Mouse (Mus musculus) thymus, adult 2 months (tissue): ENCODE measurements around the gene Rps6ka2.

Source experiments
- CTCF ChIP-seq: fragments of 200-500 bp; IDR thresholded peaks from 2 replicates; pipeline ENCODE4 v1.5.1; 2012; ENCODE audit warnings: mild to moderate bottlenecking, control low read depth, low read length, moderate library complexity, borderline replicate concordance; ENCODE audit not compliant: control insufficient read depth, poor library complexity, insufficient read depth; ENCODE audit errors: extremely low read depth
- POLR2A ChIP-seq: fragments of 200-500 bp; IDR thresholded peaks from 2 replicates; pipeline ENCODE4 v1.6.1; 2012; ENCODE audit warnings: mild to moderate bottlenecking, low read length, control low read depth, moderate library complexity; ENCODE audit not compliant: control insufficient read depth, poor library complexity, insufficient read depth; ENCODE audit errors: extremely low read depth

DNA sequence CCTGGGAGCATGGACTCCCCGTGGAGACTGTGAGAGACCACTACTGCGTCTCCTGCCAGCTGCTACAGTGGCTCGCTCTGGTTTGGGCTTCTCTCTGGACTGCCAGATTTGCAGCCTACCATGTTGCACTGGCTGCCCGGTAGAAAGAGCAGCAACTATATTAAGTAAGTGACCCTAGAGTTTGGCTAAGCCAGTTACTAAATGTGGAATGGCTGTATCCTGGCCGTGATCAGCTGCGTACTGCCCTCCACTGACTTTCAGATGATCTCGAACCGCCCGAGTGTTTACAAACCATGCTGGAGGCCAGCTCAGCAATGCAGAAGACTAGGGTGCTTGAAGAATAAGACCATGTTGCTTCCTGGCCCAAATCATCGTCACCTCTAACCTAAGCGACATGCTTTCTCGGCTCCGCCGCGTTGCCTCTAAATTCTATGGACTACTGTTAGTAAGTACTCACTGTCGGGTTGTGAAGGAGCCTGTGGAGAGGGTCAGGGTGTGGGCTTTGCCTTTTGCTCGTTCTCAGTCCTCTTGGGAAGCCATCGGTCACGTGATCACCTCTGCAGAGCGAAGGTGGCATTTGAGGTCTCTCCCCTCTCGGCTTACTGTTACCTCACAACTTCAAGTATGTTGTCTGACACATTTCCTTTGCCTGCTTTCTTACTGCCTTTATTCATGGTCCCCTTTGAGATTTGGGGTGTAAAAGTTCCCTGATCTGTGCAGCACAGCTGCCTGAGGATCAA, 31.6 kb upstream of the Rps6ka2 start:
- no peak for TF ChIP-seq POLR2A
- no peak for TF ChIP-seq CTCF
